Mouse (Mus musculus): ENCODE measurements around the gene Nms. TPM values are rescaled to one million over a fixed set of nuclear protein-coding genes. Genes with fewer than 3 reads are reported as not detected.

Gene Nms
- polyA plus RNA-seq (2012; ENCODE audit: low replicate concordance) = not detected in 2 replicates

GRCm38 (mm10) chr1:38938849-38939248, at the start of gene Nms:
TSS of gene Nms (plus strand) at chr1:38939149.

GRCm38 (mm10) chr1:38897431-38898248, 41.3 kb upstream of the Nms start, which contains the start of gene Chst10:
TSS of gene Chst10 (minus strand) at chr1:38898161.

GRCm38 (mm10) chr1:38985308-38985707, 46.4 kb downstream of the Nms start, which contains the start of gene Pdcl3:
TSS of gene Pdcl3 (plus strand) at chr1:38985608.

Other genes starting within 250 kb of the Nms start
- 0.28 and 0.44 TPM in 2 replicates for gene Lonrf2, start 102.4 kb upstream of the Nms start, polyA plus RNA-seq (2012; ENCODE audit: low replicate concordance)
- 0.48 and 0.56 TPM in 2 replicates for gene Chst10, start 41.0 kb upstream of the Nms start, polyA plus RNA-seq (2012; ENCODE audit: low replicate concordance)
- 11.2 and 15.3 TPM in 2 replicates for gene Pdcl3, start 46.5 kb downstream of the Nms start, polyA plus RNA-seq (2012; ENCODE audit: low replicate concordance)

All from leukemia stem cell, adult 10-12 weeks (primary cell).